Mouse (Mus musculus) liver, embryonic 14.5 days (tissue): ENCODE measurements around the gene Ets1.

Experiments used
- CTCF ChIP-seq: IDR thresholded peaks from 2 replicates; pipeline ENCODE4 v1.5.1; 2016; ENCODE audit warnings: antibody characterized with exemption, low read depth, control low read depth
- EP300 ChIP-seq: IDR thresholded peaks from 2 replicates; pipeline ENCODE4 v1.6.1; 2016; ENCODE audit warnings: antibody characterized with exemption, low read depth

DNA sequence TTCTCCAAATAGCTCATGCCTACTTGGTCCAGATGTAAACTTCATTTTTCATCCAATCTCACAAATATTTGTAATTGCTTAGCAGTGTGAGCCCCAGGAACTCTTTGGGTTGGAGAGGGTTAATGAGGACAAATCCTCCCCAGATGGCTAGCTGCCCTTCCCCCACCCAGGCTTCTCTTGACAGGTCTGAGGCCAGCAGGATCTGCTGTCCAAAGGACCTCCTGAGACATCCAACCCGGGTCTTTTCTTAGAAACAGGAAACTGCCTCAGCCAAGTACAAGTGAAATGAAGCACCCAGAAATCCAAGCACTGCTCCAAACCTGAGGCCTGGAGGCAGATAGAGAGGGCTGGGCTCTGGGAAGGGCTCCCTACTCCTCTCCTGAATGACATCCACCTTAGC is 151.6 kb downstream of the Ets1 start:
- TF ChIP-seq CTCF (no peak), EP300 (no peak)
